Mouse (Mus musculus) liver, embryonic 13.5 days (tissue): ENCODE data around the gene Thrb. TPM values are rescaled to one million over a fixed set of nuclear protein-coding genes. Genes with fewer than 3 reads are reported as not detected.

Experiments used
- ATAC-seq: fragments of 200-750 bp; cut with Nextera tagmentation; 2 replicates; pipeline ENCODE4 v1.8.0; 2017; ENCODE audit warnings: low read depth, mild to moderate bottlenecking, moderate number of reproducible peaks, moderate library complexity
- DNase-seq: peaks from one replicate; pipeline ENCODE4 v3.0.0; 2022
- H3K27ac ChIP-seq: fragments of 300-500 bp; sonication (generic); 2 replicates; pipeline ENCODE4 v1.5.1; 2015; ENCODE audit warnings: moderate library complexity, mild to moderate bottlenecking, inconsistent platforms
- H3K27me3 ChIP-seq: fragments of 300-500 bp; sonication (generic); 2 replicates; pipeline ENCODE4 v1.6.1; 2015; ENCODE audit warnings: mild to moderate bottlenecking, inconsistent platforms
- H3K36me3 ChIP-seq: fragments of 300-500 bp; sonication (generic); 2 replicates; pipeline ENCODE4 v1.6.1; 2015; ENCODE audit warnings: mild to moderate bottlenecking, inconsistent platforms
- H3K4me1 ChIP-seq: fragments of 300-500 bp; sonication (generic); replicated peaks from 2 replicates; pipeline ENCODE4 v1.6.1; 2015; ENCODE audit warnings: inconsistent platforms
- H3K4me2 ChIP-seq: fragments of 300-500 bp; sonication (generic); 2 replicates; pipeline ENCODE4 v1.6.1; 2015; ENCODE audit warnings: inconsistent platforms, mild to moderate bottlenecking, moderate library complexity
- H3K4me3 ChIP-seq: fragments of 300-500 bp; sonication (generic); replicated peaks from 2 replicates; pipeline ENCODE4 v1.5.1; 2015; ENCODE audit warnings: mild to moderate bottlenecking, inconsistent platforms
- H3K9ac ChIP-seq: fragments of 300-500 bp; sonication (generic); 2 replicates; pipeline ENCODE4 v1.6.1; 2015; ENCODE audit warnings: mild to moderate bottlenecking, inconsistent platforms
- H3K9me3 ChIP-seq: fragments of 300-500 bp; sonication (generic); replicated peaks from 2 replicates; pipeline ENCODE4 v1.6.1; 2016; ENCODE audit warnings: inconsistent platforms
- WGBS: fragments of 180-500 bp; shearing (Covaris S2); methylation state at CpG from one replicate; pipeline ENCODE4 v1.1.7; 2015; ENCODE audit not compliant: insufficient replicate concordance; 5-methylcytosine and 5-hydroxymethylcytosine counted together
- polyA plus RNA-seq: library from polyadenylated mRNA; unstranded; fragments of >200 nt; fragmentation: Nextera tagmentation; extraction: Ambion mirVana; gene quantifications from 2 replicates; pipeline ENCODE4 v1.2.1, GENCODE M21; 2015

Thrb gene
- polyA plus RNA-seq, 1 experiment from 2014 or later: 1.3 TPM

GRCm38 (mm10) chr14:17894791-17895190, 234.7 kb downstream of the Thrb start:
- Histone ChIP-seq H3K4me1 (no peaks in the 10 kb centered on the region), H3K36me3 (no peaks in the 10 kb centered on the region), H3K27ac (no peak overlapping the region), H3K4me3 (no peak overlapping the region), H3K27me3 (no peaks in the 10 kb centered on the region), H3K4me2 (no peak overlapping the region), H3K9ac (no peak overlapping the region), H3K9me3 (no peaks in the 10 kb centered on the region)
- 36% methylated on average over 1 of the region's 1 CpGs for WGBS
- DNase-seq: no peak
- no peak for ATAC-seq

GRCm38 (mm10) chr14:17899733-17900413, 239.8 kb downstream of the Thrb start:
- no peaks in the 10 kb centered on the region for H3K36me3 ChIP-seq
- DNase-seq (no peak), ATAC-seq (no peak)
- H3K9ac ChIP-seq: no peak overlapping the region
- H3K4me3 ChIP-seq: no peak overlapping the region
- WGBS: 70% methylated on average over 6 of the region's 6 CpGs
- H3K27me3 ChIP-seq: no peaks in the 10 kb centered on the region
- H3K9me3 ChIP-seq: no peaks in the 10 kb centered on the region
- H3K4me1 ChIP-seq: no peaks in the 10 kb centered on the region
- H3K27ac ChIP-seq: no peak overlapping the region
- no peak overlapping the region for H3K4me2 ChIP-seq

- H3K36me3 ChIP-seq: no peaks in the 10 kb centered on the region
- 56% methylated on average over 3 of the region's 3 CpGs for WGBS
- ATAC-seq (no peak), DNase-seq (no peak)
- no peak overlapping the region for H3K27ac ChIP-seq
- no peak overlapping the region for H3K4me3 ChIP-seq
- no peaks in the 10 kb centered on the region for H3K27me3 ChIP-seq
- no peak overlapping the region for H3K4me2 ChIP-seq
- H3K9me3 ChIP-seq: no peaks in the 10 kb centered on the region
- no peaks in the 10 kb centered on the region for H3K4me1 ChIP-seq
- H3K9ac ChIP-seq: no peak overlapping the region
These were observed 240.3 kb downstream of the Thrb start for GRCm38 (mm10) chr14:17900414-17900795.

- Histone ChIP-seq H3K9me3 (no peaks in the 10 kb centered on the region), H3K4me2 (no peak overlapping the region), H3K9ac (no peak overlapping the region), H3K36me3 (no peaks in the 10 kb centered on the region), H3K27ac (no peak overlapping the region), H3K4me3 (no peak overlapping the region), H3K4me1 (no peaks in the 10 kb centered on the region), H3K27me3 (no peaks in the 10 kb centered on the region)
- no peak for DNase-seq
- no peak for ATAC-seq
- 38% methylated on average over 2 of the region's 2 CpGs for WGBS
These were observed 242.4 kb downstream of the Thrb start for GRCm38 (mm10) chr14:17902426-17902825.

- ATAC-seq (no peak), DNase-seq (no peak)
- Histone ChIP-seq H3K4me3 (no peak overlapping the region), H3K4me2 (no peak overlapping the region), H3K27me3 (no peaks in the 10 kb centered on the region), H3K27ac (no peak overlapping the region), H3K4me1 (no peaks in the 10 kb centered on the region), H3K36me3 (no peaks in the 10 kb centered on the region), H3K9me3 (no peaks in the 10 kb centered on the region), H3K9ac (no peak overlapping the region)
- 47% methylated on average over 2 of the region's 2 CpGs for WGBS
These were observed 243.1 kb downstream of the Thrb start for GRCm38 (mm10) chr14:17903121-17903520.

GRCm38 (mm10) chr14:17904554-17904953, 244.5 kb downstream of the Thrb start:
- ATAC-seq (no peak), DNase-seq (no peak)

GRCm38 (mm10) chr14:17905627-17906026, 245.6 kb downstream of the Thrb start:
- WGBS: 20% methylated on average over 3 of the region's 3 CpGs
- Histone ChIP-seq H3K4me1 (no peaks in the 10 kb centered on the region), H3K27ac (no peak overlapping the region), H3K4me2 (no peak overlapping the region), H3K36me3 (no peaks in the 10 kb centered on the region), H3K9ac (no peak overlapping the region), H3K4me3 (no peak overlapping the region), H3K27me3 (no peaks in the 10 kb centered on the region), H3K9me3 (no peaks in the 10 kb centered on the region)
- DNase-seq (no peak), ATAC-seq (no peak)

More at GRCm38 (mm10) chr14:17904554-17904953, 244.5 kb downstream of the Thrb start:
- H3K9ac ChIP-seq: no peak overlapping the region
- no peak overlapping the region for H3K4me2 ChIP-seq
- no peaks in the 10 kb centered on the region for H3K36me3 ChIP-seq
- no peaks in the 10 kb centered on the region for H3K9me3 ChIP-seq
- H3K4me3 ChIP-seq: no peak overlapping the region
- 37% methylated on average over 1 of the region's 1 CpGs for WGBS
- no peaks in the 10 kb centered on the region for H3K27me3 ChIP-seq
- H3K27ac ChIP-seq: no peak overlapping the region
- H3K4me1 ChIP-seq: no peaks in the 10 kb centered on the region

- DNase-seq (no peak), ATAC-seq (no peak)
- no peaks in the 10 kb centered on the region for H3K9me3 ChIP-seq
- H3K4me3 ChIP-seq: no peak overlapping the region
- no peaks in the 10 kb centered on the region for H3K27me3 ChIP-seq
- H3K27ac ChIP-seq: no peak overlapping the region
- H3K4me2 ChIP-seq: no peak overlapping the region
- H3K9ac ChIP-seq: no peak overlapping the region
- 50% methylated on average over 4 of the region's 4 CpGs for WGBS
- no peaks in the 10 kb centered on the region for H3K36me3 ChIP-seq
- no peaks in the 10 kb centered on the region for H3K4me1 ChIP-seq
These were observed 246.9 kb downstream of the Thrb start for GRCm38 (mm10) chr14:17906931-17907330.

- DNase-seq: no peak
These were observed 251.1 kb downstream of the Thrb start for GRCm38 (mm10) chr14:17911157-17911556.

GRCm38 (mm10) chr14:17912573-17913207, 252.6 kb downstream of the Thrb start:
- no peaks in the 10 kb centered on the region for H3K36me3 ChIP-seq
- ATAC-seq (no peak), DNase-seq (no peak)
- H3K27ac ChIP-seq: no peak overlapping the region
- H3K9ac ChIP-seq: no peak overlapping the region
- 0 out of 2 replicates have a peak, but pooled peaks cover 3% of the 10 kb centered on the region for H3K4me1 ChIP-seq
- no peak overlapping the region for H3K4me3 ChIP-seq
- H3K9me3 ChIP-seq: no peaks in the 10 kb centered on the region
- H3K27me3 ChIP-seq: no peaks in the 10 kb centered on the region
- H3K4me2 ChIP-seq: no peak overlapping the region
- 49% methylated on average over 6 of the region's 6 CpGs for WGBS

More at GRCm38 (mm10) chr14:17911157-17911556, 251.1 kb downstream of the Thrb start:
- Histone ChIP-seq H3K9me3 (no peaks in the 10 kb centered on the region), H3K4me1 (no peaks in the 10 kb centered on the region), H3K4me3 (no peak overlapping the region), H3K27me3 (no peaks in the 10 kb centered on the region), H3K27ac (no peak overlapping the region), H3K9ac (no peak overlapping the region), H3K4me2 (no peak overlapping the region), H3K36me3 (no peaks in the 10 kb centered on the region)
- ATAC-seq: no peak
- WGBS: 39% methylated on average over 3 of the region's 3 CpGs

- H3K9ac ChIP-seq: no peak overlapping the region
- no peak overlapping the region for H3K4me3 ChIP-seq
- no peak overlapping the region for H3K4me2 ChIP-seq
- H3K36me3 ChIP-seq: no peaks in the 10 kb centered on the region
- DNase-seq (no peak), ATAC-seq (no peak)
- 0 out of 2 replicates have a peak, but pooled peaks cover 3% of the 10 kb centered on the region for H3K4me1 ChIP-seq
- 62% methylated on average over 2 of the region's 2 CpGs for WGBS
- no peak overlapping the region for H3K27ac ChIP-seq
- H3K9me3 ChIP-seq: no peaks in the 10 kb centered on the region
- H3K27me3 ChIP-seq: no peaks in the 10 kb centered on the region
These were observed 255.5 kb downstream of the Thrb start for GRCm38 (mm10) chr14:17915556-17915955.

- WGBS: 47% methylated on average over 2 of the region's 2 CpGs
- Histone ChIP-seq H3K4me3 (no peak overlapping the region), H3K27me3 (no peaks in the 10 kb centered on the region), H3K27ac (no peak overlapping the region), H3K36me3 (no peaks in the 10 kb centered on the region), H3K9me3 (no peaks in the 10 kb centered on the region), H3K9ac (no peak overlapping the region), H3K4me1 (0 out of 2 replicates have a peak, but pooled peaks cover 3% of the 10 kb centered on the region), H3K4me2 (no peak overlapping the region)
- no peak for ATAC-seq
- no peak for DNase-seq
These were observed 256.6 kb downstream of the Thrb start for GRCm38 (mm10) chr14:17916651-17917050.
